Mouse (Mus musculus): ENCODE measurements around the gene Cd22. TPM values are rescaled to one million over a fixed set of nuclear protein-coding genes. Genes with fewer than 3 reads are reported as not detected.
"Not testable (repeated sequence)": the region's sequence is repeated elsewhere in the genome, so short reads cannot be mapped to it uniquely, and the experiment has no call there.

Cd22 gene
- 0.07 and 3.2 TPM in 2 replicates for total RNA-seq (2014; rRNA removed)
- 0.09 and 0.20 TPM in 2 replicates for polyA plus RNA-seq (2015; fragmentation: Nextera tagmentation; extraction: Ambion mirVana)

DNA sequence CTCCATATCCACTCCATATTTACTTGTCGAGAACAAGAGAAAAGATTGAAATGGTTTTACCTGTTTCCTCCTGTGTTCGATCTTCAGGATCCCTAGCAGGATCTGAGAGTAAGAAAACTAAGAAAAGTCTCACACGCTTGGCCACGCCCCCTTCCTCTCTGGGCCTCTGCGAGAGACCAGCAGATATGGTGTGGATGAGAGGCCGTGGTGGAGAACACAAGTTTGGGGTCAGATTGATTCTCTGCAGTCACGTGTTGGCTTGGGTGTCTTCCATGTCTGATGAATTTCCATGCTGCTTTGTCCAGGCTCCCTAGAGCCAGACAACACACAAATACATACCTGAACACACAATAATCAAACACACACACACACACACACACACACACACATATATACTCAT lies at the start of gene Cd22:
Gene Cd22 (minus strand): TSS at position 167 of the 400 bp plus-strand sequence.
- Histone ChIP-seq H3K9me3 (ENCODE audit: low read length) (no peaks in the 10 kb centered on the region), H3K4me3 (ENCODE audit: low read length) (no peak within 1 kb of the TSS), H3K36me3 (ENCODE audit: insufficient read depth, low read length) (no peaks in the 10 kb centered on the region), H3K27me3 (ENCODE audit: insufficient read depth, low read length) (no peaks in the 10 kb centered on the region), H3K9ac (replicated peaks; ENCODE audit: low read length) (no peak within 1 kb of the TSS), H3K27ac (no peak within 1 kb of the TSS), H3K4me1 (ENCODE audit: insufficient read depth, low read length) (no peaks in the 10 kb centered on the region), H3K4me2 (ENCODE audit: low read depth, low read length) (no peak within 1 kb of the TSS)
- ATAC-seq (no peak), DNase-seq (ENCODE audit: low spot score) (no peak)
- TF ChIP-seq CTCF (IDR thresholded peaks at IDR 0.05; ENCODE audit: low read depth), result no peak
- WGBS, result 72% methylated on average over 7 of the region's 7 CpGs

DNA sequence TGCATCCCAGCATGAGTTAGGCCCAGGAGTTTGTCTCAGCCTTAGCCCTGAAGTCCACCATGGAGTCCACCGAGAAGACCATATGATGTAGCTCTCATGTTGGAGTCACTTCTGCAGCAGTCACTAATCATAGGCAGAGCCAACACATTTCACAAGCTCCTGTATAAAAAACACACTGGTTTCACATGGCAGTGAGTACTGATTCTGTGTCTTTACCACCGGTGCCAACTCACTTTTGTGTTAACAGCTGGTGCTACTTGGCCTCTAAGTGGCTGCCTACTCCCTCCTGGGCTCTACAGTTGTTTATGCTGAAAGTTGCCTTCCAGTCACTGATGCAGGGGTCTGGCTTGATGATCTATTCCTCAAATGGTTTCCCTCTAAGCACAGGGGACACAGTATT lies 44.4 kb upstream of the Cd22 start, which contains the start of gene Hamp2:
Gene Hamp2 (minus strand): TSS at position 101 of the 400 bp plus-strand sequence.
- not testable (repeated sequence) for DNase-seq (ENCODE audit: low spot score); H3K27ac ChIP-seq; H3K36me3 ChIP-seq (ENCODE audit: insufficient read depth, low read length); H3K9ac ChIP-seq (replicated peaks; ENCODE audit: low read length); H3K4me1 ChIP-seq (ENCODE audit: insufficient read depth, low read length); H3K27me3 ChIP-seq (ENCODE audit: insufficient read depth, low read length); H3K4me3 ChIP-seq (ENCODE audit: low read length); H3K4me2 ChIP-seq (ENCODE audit: low read depth, low read length); H3K9me3 ChIP-seq (ENCODE audit: low read length); ATAC-seq
- WGBS, result 75% methylated on average over 1 of the region's 2 CpGs

DNA sequence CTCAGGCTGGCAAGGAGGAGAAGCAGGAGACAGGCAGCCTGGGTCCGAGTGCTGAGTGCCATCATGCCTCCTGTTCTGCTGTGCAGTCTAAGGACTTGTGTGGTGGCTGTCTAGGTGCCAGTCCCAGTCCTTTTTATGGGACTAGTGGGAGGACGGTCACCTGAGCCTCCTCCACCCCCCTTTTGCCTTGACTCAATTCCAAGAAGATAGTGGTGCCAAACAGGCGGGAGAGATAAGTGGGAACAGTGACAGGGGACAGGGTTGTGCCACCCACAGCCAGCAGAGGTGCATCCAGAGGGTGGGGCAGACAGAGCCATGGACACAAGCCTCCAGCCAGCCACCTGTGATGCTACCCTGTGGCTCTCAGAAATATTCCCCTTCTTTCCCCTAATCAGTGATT lies 43.9 kb upstream of the Cd22 start:
- DNase-seq (ENCODE audit: low spot score) (no peak), ATAC-seq (no peak)
- H3K9ac ChIP-seq (replicated peaks; ENCODE audit: low read length), result no peak overlapping the region
- H3K4me1 ChIP-seq (ENCODE audit: insufficient read depth, low read length), result no peaks in the 10 kb centered on the region
- no peak overlapping the region for H3K27ac ChIP-seq
- no peak for TF ChIP-seq CTCF (IDR thresholded peaks at IDR 0.05; ENCODE audit: low read depth)
- H3K4me2 ChIP-seq (ENCODE audit: low read depth, low read length), result no peak overlapping the region
- H3K27me3 ChIP-seq (ENCODE audit: insufficient read depth, low read length), result no peaks in the 10 kb centered on the region
- no peaks in the 10 kb centered on the region for H3K36me3 ChIP-seq (ENCODE audit: insufficient read depth, low read length)
- WGBS, result 53% methylated on average over 3 of the region's 3 CpGs
- no peak overlapping the region for H3K4me3 ChIP-seq (ENCODE audit: low read length)
- H3K9me3 ChIP-seq (ENCODE audit: low read length), result no peaks in the 10 kb centered on the region

DNA sequence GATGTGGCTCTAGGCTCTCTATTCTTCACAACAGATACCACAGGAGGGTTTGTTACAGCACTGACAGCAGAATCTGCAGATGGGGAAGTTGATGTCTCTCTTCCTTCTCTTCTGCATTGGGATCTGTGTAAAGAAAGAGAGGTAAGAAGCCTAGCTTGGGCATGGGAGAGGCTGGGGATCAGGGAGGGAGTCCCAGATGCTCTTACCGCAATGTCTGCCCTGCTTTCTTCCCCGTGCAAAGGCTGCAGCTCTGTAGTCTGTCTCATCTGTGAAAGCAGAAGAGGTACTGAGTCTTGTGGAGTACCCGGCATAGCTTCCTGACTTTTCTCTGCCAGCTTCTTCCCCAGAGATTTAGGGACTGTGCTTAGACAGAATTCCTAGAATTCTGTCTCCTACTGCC lies 42.3 kb upstream of the Cd22 start:
- not testable (repeated sequence) for H3K4me2 ChIP-seq (ENCODE audit: low read depth, low read length); H3K9ac ChIP-seq (replicated peaks; ENCODE audit: low read length); ATAC-seq; DNase-seq (ENCODE audit: low spot score); H3K36me3 ChIP-seq (ENCODE audit: insufficient read depth, low read length); H3K27me3 ChIP-seq (ENCODE audit: insufficient read depth, low read length); H3K27ac ChIP-seq; H3K9me3 ChIP-seq (ENCODE audit: low read length); H3K4me3 ChIP-seq (ENCODE audit: low read length); H3K4me1 ChIP-seq (ENCODE audit: insufficient read depth, low read length)
- WGBS, result 54% methylated on average over 3 of the region's 3 CpGs

DNA sequence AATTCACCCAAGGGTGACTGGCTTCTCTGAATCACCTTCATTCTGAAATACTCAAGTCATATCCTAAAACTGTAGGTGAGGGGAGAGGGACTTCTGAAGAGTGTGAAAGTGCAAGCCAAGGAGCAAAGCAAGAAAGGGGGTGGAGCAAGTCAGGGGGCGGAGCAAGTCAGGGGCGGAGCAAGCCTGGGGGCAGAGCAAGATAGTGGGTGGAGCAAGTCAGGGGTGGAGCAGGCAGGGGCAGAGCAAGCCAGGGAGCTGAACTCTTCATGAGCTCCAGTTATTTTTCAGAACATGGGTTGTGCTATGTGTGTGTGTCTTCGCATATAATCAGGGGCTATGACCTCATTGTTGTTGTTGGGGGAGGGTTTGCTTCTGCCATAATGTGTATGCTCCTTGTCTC lies 40.1 kb upstream of the Cd22 start:
- Histone ChIP-seq H3K4me2 (ENCODE audit: low read depth, low read length) (no peak overlapping the region), H3K4me1 (ENCODE audit: insufficient read depth, low read length) (no peaks in the 10 kb centered on the region), H3K4me3 (ENCODE audit: low read length) (no peak overlapping the region), H3K9me3 (ENCODE audit: low read length) (no peaks in the 10 kb centered on the region), H3K9ac (replicated peaks; ENCODE audit: low read length) (no peak overlapping the region), H3K27ac (no peak overlapping the region), H3K27me3 (ENCODE audit: insufficient read depth, low read length) (no peaks in the 10 kb centered on the region), H3K36me3 (ENCODE audit: insufficient read depth, low read length) (no peaks in the 10 kb centered on the region)
- 72% methylated on average over 3 of the region's 3 CpGs for WGBS
- DNase-seq (ENCODE audit: low spot score) (no peak), ATAC-seq (no peak)
- no peak for TF ChIP-seq CTCF (IDR thresholded peaks at IDR 0.05; ENCODE audit: low read depth)

DNA sequence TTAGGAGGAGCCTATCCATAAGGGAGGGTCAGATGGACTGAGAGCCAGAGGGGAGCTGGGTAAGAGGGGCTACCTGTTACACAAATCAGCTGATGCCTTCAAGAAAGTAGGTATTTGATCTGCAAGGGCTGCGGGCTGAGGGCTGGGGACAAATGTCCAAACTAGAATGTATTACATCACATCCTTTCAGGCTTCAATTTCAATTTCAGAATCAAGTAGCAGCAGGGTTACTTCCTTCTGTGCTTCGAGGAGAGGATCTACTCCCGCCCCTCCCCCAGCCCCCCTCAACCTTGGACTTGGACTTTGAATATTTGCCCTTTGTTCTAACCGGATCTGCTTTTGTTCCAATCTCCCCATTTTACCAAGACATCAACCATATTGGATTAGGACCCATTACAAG lies 37.1 kb upstream of the Cd22 start:
- DNase-seq (ENCODE audit: low spot score), result no peak

DNA sequence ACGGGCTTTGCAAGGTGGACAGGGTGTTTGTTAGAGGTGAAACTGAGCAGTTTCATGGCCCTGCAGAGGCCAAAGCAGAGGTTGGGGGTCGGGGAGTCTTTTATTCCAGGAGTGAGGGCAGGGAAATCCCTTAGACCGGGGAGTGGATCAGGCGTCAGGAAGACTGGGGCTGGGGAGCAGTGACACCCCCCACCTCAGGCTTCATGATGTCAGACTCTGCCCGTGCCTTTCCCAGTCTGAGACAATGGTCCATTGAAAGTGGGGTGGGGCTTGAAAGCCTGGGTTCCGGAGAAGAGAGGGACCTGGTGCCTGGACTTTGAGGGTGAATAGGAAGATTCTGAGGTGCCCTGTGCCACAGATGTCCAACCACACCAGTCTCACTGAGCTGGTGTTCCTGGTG lies 36.6 kb upstream of the Cd22 start:
- H3K4me3 ChIP-seq (ENCODE audit: low read length), result no peak overlapping the region
- no peak for TF ChIP-seq CTCF (IDR thresholded peaks at IDR 0.05; ENCODE audit: low read depth)
- 19% methylated on average over 6 of the region's 6 CpGs for WGBS
- no peak for ATAC-seq
- no peak overlapping the region for H3K4me2 ChIP-seq (ENCODE audit: low read depth, low read length)
- no peak overlapping the region for H3K27ac ChIP-seq
- H3K9me3 ChIP-seq (ENCODE audit: low read length), result no peaks in the 10 kb centered on the region
- no peak for DNase-seq (ENCODE audit: low spot score)
- H3K9ac ChIP-seq (replicated peaks; ENCODE audit: low read length), result no peak overlapping the region
- H3K27me3 ChIP-seq (ENCODE audit: insufficient read depth, low read length), result no peaks in the 10 kb centered on the region
- H3K4me1 ChIP-seq (ENCODE audit: insufficient read depth, low read length), result no peaks in the 10 kb centered on the region
- no peaks in the 10 kb centered on the region for H3K36me3 ChIP-seq (ENCODE audit: insufficient read depth, low read length)

More for the DNA sequence above, 37.1 kb upstream of the Cd22 start:
- TF ChIP-seq CTCF (IDR thresholded peaks at IDR 0.05; ENCODE audit: low read depth), result no peak
- Histone ChIP-seq H3K9me3 (ENCODE audit: low read length) (no peaks in the 10 kb centered on the region), H3K9ac (replicated peaks; ENCODE audit: low read length) (no peak overlapping the region), H3K4me1 (ENCODE audit: insufficient read depth, low read length) (no peaks in the 10 kb centered on the region), H3K4me3 (ENCODE audit: low read length) (no peak overlapping the region), H3K27ac (no peak overlapping the region), H3K36me3 (ENCODE audit: insufficient read depth, low read length) (no peaks in the 10 kb centered on the region), H3K27me3 (ENCODE audit: insufficient read depth, low read length) (no peaks in the 10 kb centered on the region), H3K4me2 (ENCODE audit: low read depth, low read length) (no peak overlapping the region)
- 54% methylated on average over 4 of the region's 4 CpGs for WGBS
- ATAC-seq, result no peak

Data from hindbrain, postnatal 0 days (tissue).